Mouse (Mus musculus): ENCODE measurements around the gene Cmss1. TPM values are rescaled to one million over a fixed set of nuclear protein-coding genes. Genes with fewer than 3 reads are reported as not detected.

Gene Cmss1
- polyA plus RNA-seq, 1 experiment from 2014 or later, result 38.6 TPM

DNA sequence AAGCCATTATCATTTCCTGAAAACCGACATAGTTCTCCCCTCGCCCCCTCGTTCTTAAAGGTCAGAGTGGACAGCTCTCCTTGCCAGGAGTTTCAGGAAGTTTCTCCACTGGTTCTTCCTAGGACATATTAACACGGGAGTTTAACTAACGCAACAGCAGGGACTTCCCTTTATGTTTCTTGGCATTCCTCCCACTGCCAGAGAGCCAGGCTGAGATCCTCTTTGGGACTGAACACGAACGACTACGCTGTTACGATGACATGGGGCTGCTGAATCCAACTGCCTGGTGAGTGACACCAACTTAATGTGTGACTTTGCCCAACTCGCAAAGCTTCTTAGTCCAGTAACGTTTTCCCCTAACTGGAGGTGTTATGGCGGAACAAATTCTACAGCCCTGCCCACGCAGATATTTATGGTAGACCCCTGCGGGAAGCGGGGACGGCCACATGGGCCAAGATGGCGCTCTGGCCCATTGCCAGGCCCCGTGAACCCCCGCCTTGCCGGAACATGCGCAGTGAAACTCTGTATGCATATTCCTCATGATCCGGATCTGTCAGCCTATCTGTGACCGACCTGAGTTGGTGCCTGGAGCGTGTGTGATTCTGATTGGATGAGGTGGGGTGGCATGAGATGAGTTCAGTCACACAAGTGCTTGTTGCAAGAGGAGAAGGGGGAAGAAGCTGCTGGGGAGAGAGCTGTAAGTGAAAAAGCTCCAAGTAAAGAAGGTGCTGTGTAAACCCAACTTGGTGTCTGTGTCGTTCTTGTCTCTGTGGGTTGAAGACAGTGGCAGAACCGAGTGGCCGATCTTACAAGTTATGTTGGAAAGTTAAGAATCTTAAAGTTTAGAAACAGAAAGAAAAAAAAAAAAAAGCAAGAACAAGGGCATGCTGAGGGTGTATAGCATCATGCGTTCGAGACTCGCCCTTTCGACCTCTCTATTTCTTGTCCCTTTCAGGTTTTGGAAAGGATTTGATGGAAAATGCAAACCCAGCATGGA, 326.1 kb downstream of the Cmss1 start:
- H3K27me3 ChIP-seq (replicated peaks; ENCODE audit: control insufficient read depth, insufficient read depth, low read length), result no peaks in the 10 kb centered on the region
- WGBS, result 88% methylated on average over 31 of the region's 31 CpGs
- no peak overlapping the region for H3K4me3 ChIP-seq (replicated peaks; ENCODE audit: low read length)
- no peaks in the 10 kb centered on the region for H3K36me3 ChIP-seq (ENCODE audit: control insufficient read depth, insufficient read depth)
- no peaks in the 10 kb centered on the region for H3K4me1 ChIP-seq (replicated peaks; ENCODE audit: control insufficient read depth, insufficient read depth, low read length)
- no peak for ATAC-seq
- H3K9ac ChIP-seq (replicated peaks; ENCODE audit: low read depth, low read length), result no peak overlapping the region
- no peak overlapping the region for H3K4me2 ChIP-seq (ENCODE audit: low read length)
- no peaks in the 10 kb centered on the region for H3K9me3 ChIP-seq (ENCODE audit: control insufficient read depth, low read length)
- no peak overlapping the region for H3K27ac ChIP-seq (ENCODE audit: low read length)

DNA sequence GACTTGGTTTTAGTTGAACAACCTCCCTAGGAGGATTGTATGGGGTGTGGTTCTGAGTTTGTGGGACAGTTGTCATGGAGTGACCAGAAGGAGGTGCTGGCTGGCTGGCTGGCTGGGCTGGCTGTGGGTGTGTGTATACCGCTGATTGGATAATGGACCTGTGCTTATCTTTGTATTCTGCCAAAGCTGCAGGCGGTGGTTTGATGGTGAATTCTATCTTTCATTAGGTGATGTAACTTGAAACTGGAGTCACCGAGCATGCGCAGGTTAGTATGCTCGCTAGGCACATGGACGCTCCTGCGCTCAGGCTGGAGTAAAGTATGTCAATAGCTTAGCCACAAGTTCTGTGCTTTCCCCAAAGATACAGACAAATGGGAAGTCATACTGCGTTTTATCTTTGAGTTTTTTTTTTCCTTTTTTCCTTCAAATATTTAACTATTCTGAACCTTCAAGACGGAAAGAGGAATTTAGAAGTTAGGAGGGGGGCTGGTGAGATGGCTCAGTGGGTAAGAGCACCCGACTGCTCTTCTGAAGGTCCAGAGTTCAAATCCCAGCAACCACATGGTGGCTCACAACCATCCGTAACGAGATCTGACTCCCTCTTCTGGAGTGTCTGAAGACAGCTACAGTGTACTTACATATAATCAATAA, 327.6 kb downstream of the Cmss1 start:
- H3K9me3 ChIP-seq (ENCODE audit: control insufficient read depth, low read length), result no peaks in the 10 kb centered on the region
- H3K4me2 ChIP-seq (ENCODE audit: low read length), result no peak overlapping the region
- no peak overlapping the region for H3K4me3 ChIP-seq (replicated peaks; ENCODE audit: low read length)
- 89% methylated on average over 10 of the region's 12 CpGs for WGBS
- H3K36me3 ChIP-seq (ENCODE audit: control insufficient read depth, insufficient read depth), result no peaks in the 10 kb centered on the region
- no peak for ATAC-seq
- no peak overlapping the region for H3K27ac ChIP-seq (ENCODE audit: low read length)
- no peaks in the 10 kb centered on the region for H3K4me1 ChIP-seq (replicated peaks; ENCODE audit: control insufficient read depth, insufficient read depth, low read length)
- H3K27me3 ChIP-seq (replicated peaks; ENCODE audit: control insufficient read depth, insufficient read depth, low read length), result no peaks in the 10 kb centered on the region
- no peak overlapping the region for H3K9ac ChIP-seq (replicated peaks; ENCODE audit: low read depth, low read length)

GRCm38 (mm10) chr16:57269751-57270150, 336.9 kb downstream of the Cmss1 start:
- H3K27ac ChIP-seq (ENCODE audit: low read length), result no peak overlapping the region
- no peak overlapping the region for H3K4me3 ChIP-seq (replicated peaks; ENCODE audit: low read length)
- H3K4me1 ChIP-seq (replicated peaks; ENCODE audit: control insufficient read depth, insufficient read depth, low read length), result 0 out of 2 replicates have a peak, but pooled peaks cover 3% of the 10 kb centered on the region
- no peaks in the 10 kb centered on the region for H3K36me3 ChIP-seq (ENCODE audit: control insufficient read depth, insufficient read depth)
- ATAC-seq, result no peak
- WGBS, result 93% methylated on average over 13 of the region's 13 CpGs
- no peak overlapping the region for H3K9ac ChIP-seq (replicated peaks; ENCODE audit: low read depth, low read length)
- H3K4me2 ChIP-seq (ENCODE audit: low read length), result no peak overlapping the region
- no peaks in the 10 kb centered on the region for H3K27me3 ChIP-seq (replicated peaks; ENCODE audit: control insufficient read depth, insufficient read depth, low read length)
- no peaks in the 10 kb centered on the region for H3K9me3 ChIP-seq (ENCODE audit: control insufficient read depth, low read length)

DNA sequence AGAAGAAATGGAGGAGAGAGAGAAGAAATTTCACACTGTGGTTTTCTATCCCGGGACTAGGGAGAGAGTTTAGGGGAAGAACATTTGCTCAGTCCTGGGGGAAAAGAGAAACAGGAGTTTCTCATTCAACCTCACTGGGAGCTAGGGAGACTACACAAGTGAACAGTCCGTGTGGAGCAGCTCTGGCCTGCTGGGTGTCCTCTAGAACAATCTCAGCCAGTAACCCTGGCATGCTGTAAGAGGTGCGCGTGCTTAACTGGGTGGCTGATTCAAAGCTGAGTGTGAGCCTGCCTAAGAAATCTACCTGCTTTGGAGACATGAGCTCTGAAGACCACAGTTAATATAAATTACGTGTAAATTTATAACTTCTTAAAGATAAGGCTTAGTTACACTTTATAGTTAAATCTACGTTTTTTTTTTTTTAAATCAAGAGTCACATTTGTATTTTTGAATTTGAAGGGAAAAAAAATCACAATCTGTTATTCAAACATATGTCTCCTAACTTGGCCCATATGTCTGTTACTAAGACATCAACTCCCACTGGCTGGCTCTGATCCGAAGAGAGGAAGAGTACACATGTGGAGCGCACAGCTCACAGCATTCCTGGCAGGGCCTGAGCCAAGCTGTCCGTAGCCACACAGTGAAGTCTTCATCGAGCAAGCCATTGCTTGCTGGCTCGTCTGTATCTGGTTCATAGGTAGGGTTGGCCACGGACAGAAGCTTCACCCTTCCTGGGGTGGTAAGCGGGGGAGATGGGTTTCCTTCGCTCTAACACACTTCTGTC, 338.4 kb downstream of the Cmss1 start:
- Histone ChIP-seq H3K36me3 (ENCODE audit: control insufficient read depth, insufficient read depth) (no peaks in the 10 kb centered on the region), H3K27ac (ENCODE audit: low read length) (no peak overlapping the region), H3K4me2 (ENCODE audit: low read length) (no peak overlapping the region), H3K4me1 (replicated peaks; ENCODE audit: control insufficient read depth, insufficient read depth, low read length) (0 out of 2 replicates have a peak, but pooled peaks cover 3% of the 10 kb centered on the region), H3K9me3 (ENCODE audit: control insufficient read depth, low read length) (no peaks in the 10 kb centered on the region), H3K9ac (replicated peaks; ENCODE audit: low read depth, low read length) (no peak overlapping the region), H3K27me3 (replicated peaks; ENCODE audit: control insufficient read depth, insufficient read depth, low read length) (no peaks in the 10 kb centered on the region), H3K4me3 (replicated peaks; ENCODE audit: low read length) (no peak overlapping the region)
- WGBS, result 74% methylated on average over 14 of the region's 14 CpGs
- ATAC-seq, result peak; percentile 79

GRCm38 (mm10) chr16:57267068-57267467, 339.6 kb downstream of the Cmss1 start:
- H3K4me1 ChIP-seq (replicated peaks; ENCODE audit: control insufficient read depth, insufficient read depth, low read length), result 0 out of 2 replicates have a peak, but pooled peaks cover 3% of the 10 kb centered on the region
- ATAC-seq, result no peak
- H3K36me3 ChIP-seq (ENCODE audit: control insufficient read depth, insufficient read depth), result no peaks in the 10 kb centered on the region
- H3K4me3 ChIP-seq (replicated peaks; ENCODE audit: low read length), result no peak overlapping the region
- H3K27ac ChIP-seq (ENCODE audit: low read length), result no peak overlapping the region
- H3K9ac ChIP-seq (replicated peaks; ENCODE audit: low read depth, low read length), result no peak overlapping the region
- H3K9me3 ChIP-seq (ENCODE audit: control insufficient read depth, low read length), result no peaks in the 10 kb centered on the region
- WGBS, result 8% methylated on average over 1 of the region's 1 CpGs
- no peak overlapping the region for H3K4me2 ChIP-seq (ENCODE audit: low read length)
- H3K27me3 ChIP-seq (replicated peaks; ENCODE audit: control insufficient read depth, insufficient read depth, low read length), result no peaks in the 10 kb centered on the region

GRCm38 (mm10) chr16:57260152-57260551, 346.5 kb downstream of the Cmss1 start:
- no peak overlapping the region for H3K27ac ChIP-seq (ENCODE audit: low read length)
- no peak overlapping the region for H3K9ac ChIP-seq (replicated peaks; ENCODE audit: low read depth, low read length)
- no peaks in the 10 kb centered on the region for H3K9me3 ChIP-seq (ENCODE audit: control insufficient read depth, low read length)
- no peak overlapping the region for H3K4me3 ChIP-seq (replicated peaks; ENCODE audit: low read length)
- H3K27me3 ChIP-seq (replicated peaks; ENCODE audit: control insufficient read depth, insufficient read depth, low read length), result no peaks in the 10 kb centered on the region
- H3K4me1 ChIP-seq (replicated peaks; ENCODE audit: control insufficient read depth, insufficient read depth, low read length), result no peaks in the 10 kb centered on the region
- no peak overlapping the region for H3K4me2 ChIP-seq (ENCODE audit: low read length)
- H3K36me3 ChIP-seq (ENCODE audit: control insufficient read depth, insufficient read depth), result no peaks in the 10 kb centered on the region
- ATAC-seq, result no peak
- 90% methylated on average over 10 of the region's 10 CpGs for WGBS

GRCm38 (mm10) chr16:57259356-57260083, 347.1 kb downstream of the Cmss1 start:
- Histone ChIP-seq H3K4me3 (replicated peaks; ENCODE audit: low read length) (no peak overlapping the region), H3K4me1 (replicated peaks; ENCODE audit: control insufficient read depth, insufficient read depth, low read length) (no peaks in the 10 kb centered on the region), H3K27me3 (replicated peaks; ENCODE audit: control insufficient read depth, insufficient read depth, low read length) (no peaks in the 10 kb centered on the region), H3K9ac (replicated peaks; ENCODE audit: low read depth, low read length) (no peak overlapping the region), H3K9me3 (ENCODE audit: control insufficient read depth, low read length) (no peaks in the 10 kb centered on the region), H3K36me3 (ENCODE audit: control insufficient read depth, insufficient read depth) (no peaks in the 10 kb centered on the region), H3K4me2 (ENCODE audit: low read length) (no peak overlapping the region), H3K27ac (ENCODE audit: low read length) (no peak overlapping the region)
- no peak for ATAC-seq
- WGBS, result 90% methylated on average over 13 of the region's 13 CpGs

Measured in forebrain, embryonic 16.5 days (tissue).